8 mouse cellular contexts compared by ENCODE assay signal in genomic region chr16:9009361-9010083, GRCm38 (mm10).
DNase-seq lines count a peak whose midpoint lies in the region; ATAC-seq and TF ChIP-seq lines count a peak whose summit lies in the region.

No protein-coding gene starts in this region.

- ATAC-seq in liver, embryonic 12.5 days: no peak
- ATAC-seq in midbrain, embryonic 16.5 days: peak; percentile 89; the same call in 1 of the 2 replicates
- peak; percentile 67; the same call in 1 of the 2 replicates for ATAC-seq in stomach, postnatal 0 days (ENCODE audit: low FRiP score, low TSS enrichment)

- H3K9ac ChIP-seq in liver, embryonic 12.5 days: no peak overlapping the region
- H3K9ac ChIP-seq in midbrain, embryonic 16.5 days (ENCODE audit: low read depth, low read length): no peak overlapping the region
- H3K9ac ChIP-seq in stomach, postnatal 0 days (ENCODE audit: low read length): no peak overlapping the region

- no peak overlapping the region for H3K4me3 ChIP-seq in liver, embryonic 12.5 days
- no peak overlapping the region for H3K4me3 ChIP-seq in midbrain, embryonic 16.5 days (ENCODE audit: low read depth, low read length)
- H3K4me3 ChIP-seq in stomach, postnatal 0 days (ENCODE audit: low read depth, low read length): no peak overlapping the region

- H3K9me3 ChIP-seq in liver, embryonic 12.5 days (replicated peaks): no peaks in the 10 kb centered on the region
- H3K9me3 ChIP-seq in midbrain, embryonic 16.5 days (replicated peaks; ENCODE audit: control insufficient read depth, low read length, poor library complexity, severe bottlenecking): no peaks in the 10 kb centered on the region
- H3K9me3 ChIP-seq in stomach, postnatal 0 days (ENCODE audit: control insufficient read depth, low read length): no peaks in the 10 kb centered on the region

- TF ChIP-seq EP300 in stomach, postnatal 0 days (optimal IDR thresholded peaks at IDR 0.05): no peak

- H3K36me3 ChIP-seq in liver, embryonic 12.5 days: no peaks in the 10 kb centered on the region
- no peaks in the 10 kb centered on the region for H3K36me3 ChIP-seq in midbrain, embryonic 16.5 days (ENCODE audit: control insufficient read depth, insufficient read depth, low read length)
- H3K36me3 ChIP-seq in stomach, postnatal 0 days (ENCODE audit: control insufficient read depth, insufficient read depth, low read length): no peaks in the 10 kb centered on the region

- peak; percentile 96 for TF ChIP-seq CTCF in stomach, postnatal 0 days (IDR thresholded peaks at IDR 0.05; ENCODE audit: low read depth)

- intact Hi-C loops in left cerebral cortex, postnatal 36 days (cut with DNase I): loop anchor here (1.0 to 10.0 kb wide), 4 partner anchors 127 to 1055 kb away; no protein-coding TSS in a partner anchor

- 16% methylated on average over 19 of the region's 19 CpGs for WGBS in liver, embryonic 12.5 days (ENCODE audit: insufficient replicate concordance)
- WGBS in midbrain, embryonic 16.5 days: 24% methylated on average over 19 of the region's 19 CpGs
- 19% methylated on average over 19 of the region's 19 CpGs for WGBS in stomach, postnatal 0 days

- no peaks in the 10 kb centered on the region for H3K27me3 ChIP-seq in liver, embryonic 12.5 days (replicated peaks)
- 0 out of 2 replicates have a peak, but pooled peaks cover 3% of the 10 kb centered on the region for H3K27me3 ChIP-seq in midbrain, embryonic 16.5 days (ENCODE audit: control insufficient read depth, insufficient read depth, low read depth, low read length)
- H3K27me3 ChIP-seq in stomach, postnatal 0 days (ENCODE audit: control insufficient read depth, insufficient read depth, low read length): no peaks in the 10 kb centered on the region

- H3K4me2 ChIP-seq in liver, embryonic 12.5 days: no peak overlapping the region
- no peak overlapping the region for H3K4me2 ChIP-seq in midbrain, embryonic 16.5 days (ENCODE audit: low read length)
- H3K4me2 ChIP-seq in stomach, postnatal 0 days (replicated peaks; ENCODE audit: low read depth): no peak overlapping the region

- no peaks in the 10 kb centered on the region for H3K4me1 ChIP-seq in liver, embryonic 12.5 days
- no peaks in the 10 kb centered on the region for H3K4me1 ChIP-seq in midbrain, embryonic 16.5 days (ENCODE audit: control insufficient read depth, insufficient read depth, low read length)
- no peaks in the 10 kb centered on the region for H3K4me1 ChIP-seq in stomach, postnatal 0 days (replicated peaks; ENCODE audit: control insufficient read depth, insufficient read depth)

- peak; percentile 70 for DNase-seq in liver
- DNase-seq in embryo, embryonic 11.5 days (ENCODE audit: low read depth, low spot score): peak; percentile 74
- peak; percentile 97 for DNase-seq in heart, adult 11 months
- DNase-seq in kidney, adult 11 months: peak; percentile 26
- peak; percentile 92 for DNase-seq in left cerebral cortex, postnatal 36 days (ENCODE audit: low spot score in 2 of 2)
- DNase-seq in stomach, postnatal 0 days (ENCODE audit: low spot score): peak; percentile 68

- H3K27ac ChIP-seq in liver, embryonic 12.5 days: no peak overlapping the region
- H3K27ac ChIP-seq in midbrain, embryonic 16.5 days (ENCODE audit: low read length): no peak overlapping the region
- no peak overlapping the region for H3K27ac ChIP-seq in stomach, postnatal 0 days (replicated peaks)

Comparison
In these comparisons a context has a peak if more than half of its experiments do, and no peak if none do; other contexts are left out.
1. DNase-seq: peak in every context shown above with its lines; median percentile 97 in heart, adult 11 months; 92 in left cerebral cortex, postnatal 36 days; 74 in embryo, embryonic 11.5 days; 70 in liver; 68 in stomach, postnatal 0 days; 26 in kidney, adult 11 months.